Mouse (Mus musculus): ENCODE results near the gene Crbn. TPM values are rescaled to one million over a fixed set of nuclear protein-coding genes. Genes with fewer than 3 reads are reported as not detected.

Crbn gene
- total RNA-seq, 4 experiments from 2014 or later = 73.5 to 79.2 (median 73.9) TPM

- DNase-seq = no peak
Measured at GRCm38 (mm10) chr6:106761486-106761885, 38.4 kb downstream of the Crbn start.

DNA sequence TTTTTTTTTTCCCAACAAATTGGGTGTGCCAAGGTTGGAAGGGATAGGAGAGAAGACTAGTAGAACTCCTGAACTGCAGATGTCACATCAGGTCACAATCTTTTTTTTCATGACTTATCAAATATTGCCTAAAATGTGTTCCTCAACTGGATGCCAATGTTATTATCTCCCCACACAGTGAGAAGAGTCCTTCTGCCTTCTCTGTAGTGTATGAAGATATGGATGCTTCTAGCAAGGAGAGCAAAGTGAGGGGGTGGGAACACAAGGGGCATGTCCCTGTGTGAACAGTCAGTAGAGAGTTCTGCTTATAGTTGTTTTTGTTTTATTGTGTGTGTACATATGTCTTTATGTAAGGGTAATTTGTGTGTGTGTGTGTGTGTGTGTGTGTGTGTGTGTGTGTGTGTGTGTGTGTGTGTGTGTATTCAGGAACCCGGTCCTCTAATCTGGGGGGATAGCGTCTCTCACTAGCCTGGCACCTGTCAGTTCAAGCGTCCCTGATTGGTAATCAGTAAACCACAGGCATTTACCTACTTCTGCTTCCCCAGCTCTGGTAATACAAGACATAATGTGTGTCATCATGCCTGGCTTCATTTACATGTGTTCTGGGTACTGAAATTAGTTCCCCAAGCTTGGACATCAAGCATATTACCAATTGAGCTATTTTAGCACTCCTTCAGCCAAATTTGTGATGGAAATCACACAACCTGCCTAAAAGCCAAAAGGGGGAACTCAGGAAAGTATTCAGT, 39.2 kb downstream of the Crbn start:
- no peak for DNase-seq

- DNase-seq = no peak
Measured at GRCm38 (mm10) chr6:106758299-106758698, 41.6 kb downstream of the Crbn start.

DNA sequence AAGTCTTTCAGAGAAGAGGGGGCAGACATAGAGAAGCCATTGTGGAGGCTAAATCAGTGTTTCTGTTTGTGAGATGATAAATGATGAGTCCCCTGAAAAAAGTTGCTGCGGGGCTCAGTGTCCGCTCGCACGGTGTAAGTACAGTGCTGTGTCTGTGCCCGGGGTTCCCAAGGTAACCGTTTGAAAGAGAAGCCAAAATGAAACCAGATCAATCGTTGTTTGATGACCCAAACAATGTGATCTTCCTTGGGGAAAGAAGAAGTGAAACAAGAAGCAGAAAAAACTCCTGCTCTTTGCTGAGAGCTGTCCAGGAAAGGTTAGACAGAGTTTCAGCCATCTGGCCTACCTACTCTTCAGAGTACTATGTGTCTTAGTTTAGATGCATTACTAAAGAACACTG, 49.6 kb downstream of the Crbn start:
- DNase-seq = no peak

- no peak for DNase-seq
Measured at GRCm38 (mm10) chr6:106748887-106749388, 50.9 kb downstream of the Crbn start, which contains the start of gene Il5ra. TSS of gene Il5ra (minus strand) at chr6:106749037.

DNA sequence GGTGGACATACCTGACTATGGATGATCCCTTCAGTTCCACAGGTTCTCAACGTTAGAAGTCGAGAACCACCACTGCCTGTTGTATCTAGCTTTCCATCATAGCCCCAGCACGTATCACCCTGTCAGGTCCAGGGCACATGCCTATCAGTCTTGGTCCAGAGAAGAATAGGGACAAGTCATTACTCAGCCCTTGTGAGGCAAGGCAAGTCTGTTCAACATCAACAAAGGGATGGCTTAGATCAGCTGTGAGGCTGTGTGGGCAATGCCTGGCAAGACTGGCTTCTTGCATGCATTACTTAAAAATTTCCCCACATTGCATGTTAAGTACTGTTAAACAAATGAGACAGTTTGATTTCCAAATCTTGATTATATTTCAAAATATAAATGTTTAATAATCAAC, 52.1 kb downstream of the Crbn start:
- no peak for DNase-seq

DNA sequence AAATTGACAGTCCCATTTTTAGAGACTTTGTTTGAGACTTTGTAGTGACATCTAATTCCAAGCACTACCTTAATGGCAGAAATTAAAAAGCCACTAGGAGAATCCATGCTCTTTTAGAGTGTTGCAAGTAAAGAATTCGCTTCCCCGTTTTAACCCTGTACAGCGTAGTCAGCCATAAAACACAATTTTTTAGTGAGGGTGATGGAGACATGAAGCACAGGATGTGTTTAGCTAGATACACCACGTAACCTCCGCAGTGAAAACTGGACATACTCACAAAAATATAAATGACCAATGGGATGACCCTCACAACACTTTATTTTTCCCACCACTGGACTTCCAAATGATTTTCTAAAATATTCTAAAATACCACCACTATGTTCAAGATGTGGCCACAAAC, 52.6 kb downstream of the Crbn start:
- DNase-seq = no peak

DNA sequence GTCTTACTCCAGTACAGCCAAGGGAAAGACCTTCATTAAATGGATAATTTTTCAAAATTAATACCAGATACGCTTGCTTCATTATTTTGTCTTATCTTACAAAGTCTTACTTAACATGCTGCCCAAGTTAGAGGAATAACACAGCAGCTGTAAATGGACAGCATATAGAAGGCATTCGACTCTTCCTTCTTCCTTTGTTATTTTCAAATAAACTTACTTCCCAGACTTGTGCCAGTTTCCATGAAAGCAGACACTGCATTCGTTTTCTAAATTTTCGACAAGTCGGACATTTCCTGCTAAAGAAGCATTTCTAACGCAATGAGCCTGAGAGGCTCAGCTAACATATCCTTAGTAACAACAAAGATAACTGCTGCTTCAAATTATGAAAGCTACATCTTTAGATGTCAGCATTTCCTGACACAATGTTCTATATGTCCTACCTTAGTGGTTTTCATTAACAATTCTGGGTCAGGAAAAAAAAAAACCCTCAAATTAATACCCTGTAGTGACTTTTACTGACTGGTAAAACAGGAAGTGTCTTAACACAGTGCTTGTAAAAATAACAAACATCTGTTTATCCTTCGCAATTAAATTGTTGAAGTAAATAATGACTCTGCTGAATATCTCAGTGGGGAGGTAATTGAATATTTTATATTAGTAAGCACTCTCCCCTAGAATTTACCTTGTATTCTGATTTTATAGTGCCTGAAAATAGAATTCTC, 54.0 kb downstream of the Crbn start:
- no peak for DNase-seq

- no peak for DNase-seq
Measured at GRCm38 (mm10) chr6:106743556-106744233, 56.2 kb downstream of the Crbn start.

- no peak for DNase-seq
Measured at GRCm38 (mm10) chr6:106740244-106740825, 59.5 kb downstream of the Crbn start.

- DNase-seq = no peak
Measured at GRCm38 (mm10) chr6:106738229-106738628, 61.6 kb downstream of the Crbn start.

GRCm38 (mm10) chr6:106732563-106732962, 67.3 kb downstream of the Crbn start:
- DNase-seq = no peak

Other genes starting within 250 kb of the Crbn start
- gene Il5ra, start 51.0 kb downstream of the Crbn start, total RNA-seq (2022) = under 1 TPM in 1 of 4 experiments, not detected in 3; 0.13 TPM
- gene Trnt1, start 31.0 kb downstream of the Crbn start, total RNA-seq (2022) = 10 to 100 TPM; 47.8 to 64.1 (median 55.2) TPM

Measured in adrenal gland, adult 8-10 months (tissue).